ENCODE assay signal across 22 mouse cellular contexts in the genomic region with DNA sequence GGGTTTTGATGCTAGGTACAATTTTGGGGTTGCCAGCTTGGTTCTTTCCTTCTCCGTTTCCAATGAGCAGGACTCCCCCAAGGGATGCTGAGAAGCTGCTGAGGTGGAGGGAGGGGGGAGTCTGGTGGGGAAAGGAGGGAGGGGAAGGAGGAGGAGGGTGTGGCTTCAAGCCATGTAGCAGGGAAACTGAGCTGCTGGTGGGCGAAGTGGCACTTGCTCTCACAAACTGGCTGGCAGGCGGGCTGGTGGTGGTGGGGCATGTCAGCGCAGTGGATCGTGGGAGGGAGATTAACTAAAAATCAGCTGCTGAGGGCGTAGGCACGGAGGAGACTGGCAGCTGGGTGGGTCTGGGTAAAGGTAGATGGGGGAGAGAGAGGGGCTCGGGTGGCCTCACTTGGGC.
A peak's percentile ranks its signal among the peaks of the same experiment; 100 is the strongest.
DNase-seq lines count a peak whose midpoint lies in the region; ATAC-seq and TF ChIP-seq lines count a peak whose summit lies in the region.
"Had no signal": no experiment of that assay in that cellular context is flagged by ENCODE, and none has a peak within 500 bp of the region (broad histone marks: within the 10 kb centered on the region; RNA-seq: fewer than 3 reads in every experiment).

No protein-coding gene starts in this region.

- no peaks in the 10 kb centered on the region for H3K9me3 ChIP-seq in liver, embryonic 11.5 days (ENCODE audit: control insufficient read depth, low read length)
- H3K9me3 ChIP-seq: forebrain, embryonic 15.5 days; heart, embryonic 12.5 days; liver, embryonic 12.5 days; lung, embryonic 15.5 days; neural tube, embryonic 12.5 days had no signal

- H3K27ac ChIP-seq in left cerebral cortex, adult 2 months, result no peak overlapping the region
- no peak overlapping the region for H3K27ac ChIP-seq in liver, embryonic 11.5 days (ENCODE audit: low read depth, low read length)
- H3K27ac ChIP-seq: forebrain, embryonic 15.5 days; hindbrain, embryonic 14.5 days; kidney, postnatal 0 days; liver, embryonic 12.5 days; lung, embryonic 15.5 days; macrophage; neural tube, embryonic 12.5 days had no signal

- TF ChIP-seq CTCF in brain, embryonic 14.5 days (IDR thresholded peaks at IDR 0.05; ENCODE audit: borderline replicate concordance, extremely low read depth, insufficient read depth, insufficient read length), result no peak
- TF ChIP-seq CTCF in left cerebral cortex, adult 2 months (IDR thresholded peaks at IDR 0.05), result no peak

- H3K4me1 ChIP-seq in liver, embryonic 11.5 days (replicated peaks; ENCODE audit: control insufficient read depth, insufficient read depth, low read length), result no peaks in the 10 kb centered on the region
- H3K4me1 ChIP-seq: forebrain, embryonic 15.5 days; liver, embryonic 12.5 days had no signal

- H3K4me2 ChIP-seq in liver, embryonic 11.5 days, result no peak overlapping the region
- H3K4me2 ChIP-seq: forebrain, embryonic 15.5 days; heart, embryonic 12.5 days; hindbrain, embryonic 14.5 days; liver, embryonic 12.5 days; lung, embryonic 15.5 days; midbrain, embryonic 11.5 days; neural tube, embryonic 12.5 days had no signal

- H3K4me3 ChIP-seq in left cerebral cortex, adult 2 months, result no peak overlapping the region
- no peak overlapping the region for H3K4me3 ChIP-seq in liver, embryonic 11.5 days (ENCODE audit: low read depth, low read length)
- H3K4me3 ChIP-seq: forebrain, embryonic 15.5 days; heart, embryonic 12.5 days; liver, embryonic 12.5 days; lung, embryonic 15.5 days; neural tube, embryonic 12.5 days had no signal

- no peaks in the 10 kb centered on the region for H3K36me3 ChIP-seq in liver, embryonic 11.5 days (ENCODE audit: control insufficient read depth, insufficient read depth, low read length)
- H3K36me3 ChIP-seq: forebrain, embryonic 15.5 days; heart, embryonic 12.5 days; liver, embryonic 12.5 days; lung, embryonic 15.5 days had no signal

- intact Hi-C loops in left cerebral cortex, adult 2 months (cut with DNase I), result loop anchor here (5.0 kb wide), 1 partner anchor 44 kb away; no protein-coding TSS in a partner anchor

- ATAC-seq in liver, embryonic 11.5 days (replicated peaks; ENCODE audit: low FRiP score), result no peak
- ATAC-seq: forebrain, embryonic 15.5 days; intestine, embryonic 16.5 days; liver, embryonic 12.5 days; Patski had no signal

- H3K27me3 ChIP-seq in liver, embryonic 11.5 days (replicated peaks; ENCODE audit: control insufficient read depth, insufficient read depth, low read length), result no peaks in the 10 kb centered on the region
- H3K27me3 ChIP-seq: forebrain, embryonic 15.5 days; heart, embryonic 12.5 days; liver, embryonic 12.5 days; lung, embryonic 15.5 days; neural tube, embryonic 12.5 days; Patski had no signal

- no peak overlapping the region for H3K9ac ChIP-seq in liver, embryonic 11.5 days (ENCODE audit: low read depth, low read length)
- H3K9ac ChIP-seq: forebrain, embryonic 15.5 days; heart, embryonic 12.5 days; hindbrain, embryonic 14.5 days; liver, embryonic 12.5 days; lung, embryonic 15.5 days; neural tube, embryonic 12.5 days had no signal

- TF ChIP-seq POLR2A in brain, embryonic 14.5 days (IDR thresholded peaks at IDR 0.05; ENCODE audit: borderline replicate concordance, extremely low read depth, insufficient read depth, insufficient read length, poor library complexity, severe bottlenecking), result no peak

- 71% methylated on average over 8 of the region's 8 CpGs for WGBS in liver, embryonic 11.5 days

- DNase-seq in brain, embryonic 14.5 days (ENCODE audit: low read depth), result peak; percentile 20
- peak; percentile 55 to 62 for DNase-seq in frontal cortex, postnatal 10 days (ENCODE audit: low spot score in 2 of 2)
- peak; percentile 55 to 70 for DNase-seq in left cerebral cortex, adult 2 months (ENCODE audit: extremely low spot score in 1 of 2, low spot score in 2 of 2)
- peak; percentile 69 to 71 for DNase-seq in right cerebral cortex, adult 2 months (ENCODE audit: low spot score in 2 of 2)
- no peak for DNase-seq in urinary bladder, postnatal 10 days (ENCODE audit: low spot score)
- no peak for DNase-seq in liver, embryonic 11.5 days (ENCODE audit: low spot score)
- no peak for DNase-seq in thymus, postnatal 10 days (ENCODE audit: low spot score in 2 of 2)
- DNase-seq: adrenal gland, postnatal 25 days; cerebellum, postnatal 14 days; gastrocnemius, postnatal 25 days; thymus, postnatal 25 days had no signal

Comparison
In these comparisons a context has a peak if more than half of its experiments do, and no peak if none do; other contexts are left out.
1. DNase-seq: peak in brain, embryonic 14.5 days (single experiment), frontal cortex, postnatal 10 days (2 of 2), left cerebral cortex, adult 2 months (2 of 2) and right cerebral cortex, adult 2 months (2 of 2); none in urinary bladder, postnatal 10 days (single experiment), liver, embryonic 11.5 days (single experiment) and thymus, postnatal 10 days (0 of 2).